ENCODE assay signal across 28 mouse cellular contexts in the genomic region with DNA sequence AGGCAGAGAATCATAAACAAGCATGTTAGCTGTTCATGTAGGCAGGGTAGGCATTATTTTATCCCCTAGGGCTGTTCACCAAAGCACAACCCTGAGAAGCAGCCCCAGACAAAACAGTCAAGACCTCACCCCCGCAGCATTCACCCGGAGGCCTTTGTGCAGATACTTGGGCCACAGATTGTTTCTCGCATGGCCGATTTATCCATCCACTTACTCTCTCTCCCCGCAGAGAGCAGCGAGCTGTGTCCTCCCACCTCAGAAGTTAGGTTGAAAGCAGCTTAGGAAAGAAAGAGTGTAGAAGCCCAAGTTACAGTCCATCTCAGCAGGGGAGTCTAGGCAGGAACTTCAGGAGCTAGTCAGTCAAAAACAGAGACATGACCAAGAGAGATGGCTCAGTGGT. TPM values are rescaled to one million over a fixed set of nuclear protein-coding genes. Genes with fewer than 3 reads are reported as not detected.
"Had no signal": no experiment of that assay in that cellular context is flagged by ENCODE, and none has a peak within 500 bp of the region (broad histone marks: within the 10 kb centered on the region; RNA-seq: fewer than 3 reads in every experiment).

No protein-coding gene starts in this region.

- ATAC-seq: hindbrain, embryonic 16.5 days; intestine, embryonic 16.5 days; liver, embryonic 12.5 days had no signal

- H3K9ac ChIP-seq: heart, embryonic 12.5 days; hindbrain, embryonic 12.5 days; hindbrain, embryonic 14.5 days; limb, embryonic 13.5 days; limb, embryonic 15.5 days; liver, embryonic 12.5 days; liver, embryonic 14.5 days had no signal

- H3K4me2 ChIP-seq: heart, embryonic 12.5 days; hindbrain, embryonic 12.5 days; hindbrain, embryonic 14.5 days; limb, embryonic 13.5 days; limb, embryonic 15.5 days; liver, embryonic 12.5 days had no signal

- H3K4me3 ChIP-seq: gastrocnemius, adult 2 months; heart, embryonic 10.5 days; heart, embryonic 12.5 days; hindbrain, embryonic 10.5 days; hindbrain, embryonic 12.5 days; limb, embryonic 13.5 days; limb, embryonic 15.5 days; liver, embryonic 12.5 days had no signal

- H3K36me3 ChIP-seq: heart, embryonic 10.5 days; heart, embryonic 12.5 days; hindbrain, embryonic 10.5 days; hindbrain, embryonic 12.5 days; limb, embryonic 13.5 days; limb, embryonic 15.5 days; liver, embryonic 12.5 days had no signal

- H3K27ac ChIP-seq: gastrocnemius, adult 2 months; heart, embryonic 10.5 days; hindbrain, embryonic 10.5 days; hindbrain, embryonic 12.5 days; hindbrain, embryonic 14.5 days; limb, embryonic 13.5 days; limb, embryonic 15.5 days; liver, embryonic 12.5 days; liver, embryonic 14.5 days had no signal

- H3K9me3 ChIP-seq: heart, embryonic 10.5 days; heart, embryonic 12.5 days; hindbrain, embryonic 12.5 days; limb, embryonic 13.5 days; limb, embryonic 15.5 days; liver, embryonic 12.5 days had no signal

- DNase-seq: gastrocnemius, adult 2 months; gastrocnemius, postnatal 10 days; gastrocnemius, postnatal 25 days; heart, adult 18-20 months; heart, postnatal 10 days; heart, postnatal 4 days; kidney, adult 2 months; kidney, postnatal 10 days; kidney, postnatal 25 days; layer of hippocampus, adult 9-11 months; layer of hippocampus, postnatal 36 days; left cerebral cortex, postnatal 4 days had no signal

- H3K27me3 ChIP-seq: heart, embryonic 12.5 days; hindbrain, embryonic 12.5 days; limb, embryonic 13.5 days; limb, embryonic 15.5 days; liver, embryonic 12.5 days had no signal

RNA-seq across cellular contexts. Expression of a gene that starts 22.8 kb away (rescaled TPM):
- polyA plus RNA-seq: frontal cortex, adult 2 months; heart, embryonic 10.5 days; heart, embryonic 12.5 days; heart, embryonic 14.5 days; hindbrain, embryonic 14.5 days; intestine, embryonic 14.5 days; intestine, embryonic 16.5 days; kidney, adult 2 months; limb, embryonic 11.5 days; liver, adult 2 months had no signal
